Mouse (Mus musculus) brain, embryonic 14.5 days (tissue): Measurements from ENCODE around the gene Cep131. TPM values are rescaled to one million over a fixed set of nuclear protein-coding genes. Genes with fewer than 3 reads are reported as not detected.

ENCODE experiments used
- DNase-seq: peaks from one replicate; pipeline ENCODE4 v3.0.0-alpha.2; 2011; ENCODE audit warnings: low read depth
- CTCF ChIP-seq: fragments of 200-500 bp; IDR thresholded peaks from 2 replicates; pipeline ENCODE4 v1.5.1; 2012; ENCODE audit warnings: inconsistent platforms, mild to moderate bottlenecking, moderate library complexity, borderline replicate concordance; ENCODE audit not compliant: insufficient read depth, insufficient read length; ENCODE audit errors: extremely low read depth
- POLR2A ChIP-seq: fragments of 200-500 bp; IDR thresholded peaks from 2 replicates; pipeline ENCODE4 v1.6.1; 2012; ENCODE audit warnings: mild to moderate bottlenecking, inconsistent platforms, borderline replicate concordance; ENCODE audit not compliant: poor library complexity, insufficient read depth, insufficient read length, severe bottlenecking; ENCODE audit errors: extremely low read depth
- polyA plus RNA-seq: library from polyadenylated mRNA; depleted of rRNA; stranded (reverse); fragments of >200 nt; gene quantifications from 2 replicates; pipeline ENCODE4 v1.2.3, GENCODE M21; 2012; rRNA removed

Gene Cep131
- polyA plus RNA-seq, 1 experiment = 43.3 TPM

DNA sequence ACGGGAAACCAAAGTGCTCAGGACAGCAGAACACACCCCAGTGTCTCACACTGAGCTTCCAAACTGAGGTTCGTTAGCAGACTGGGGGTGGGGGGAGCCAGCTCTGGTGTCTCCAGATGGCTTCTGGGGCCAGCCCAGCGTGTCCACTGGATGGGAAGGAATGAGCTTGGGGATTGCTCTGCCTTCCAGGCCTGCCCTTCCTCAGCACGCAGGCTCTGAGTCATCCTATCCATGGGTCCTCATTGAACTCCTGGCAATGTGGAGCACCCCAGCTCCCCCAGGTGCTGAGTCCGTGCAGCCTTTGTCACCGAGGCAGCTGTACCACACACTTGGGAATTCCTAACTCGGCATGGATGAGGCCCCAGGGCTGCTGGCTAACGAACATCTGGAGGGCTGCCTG is 64.4 kb downstream of the Cep131 start:
- TF ChIP-seq CTCF = no peak
- no peak for TF ChIP-seq POLR2A
- DNase-seq = no peak

DNA sequence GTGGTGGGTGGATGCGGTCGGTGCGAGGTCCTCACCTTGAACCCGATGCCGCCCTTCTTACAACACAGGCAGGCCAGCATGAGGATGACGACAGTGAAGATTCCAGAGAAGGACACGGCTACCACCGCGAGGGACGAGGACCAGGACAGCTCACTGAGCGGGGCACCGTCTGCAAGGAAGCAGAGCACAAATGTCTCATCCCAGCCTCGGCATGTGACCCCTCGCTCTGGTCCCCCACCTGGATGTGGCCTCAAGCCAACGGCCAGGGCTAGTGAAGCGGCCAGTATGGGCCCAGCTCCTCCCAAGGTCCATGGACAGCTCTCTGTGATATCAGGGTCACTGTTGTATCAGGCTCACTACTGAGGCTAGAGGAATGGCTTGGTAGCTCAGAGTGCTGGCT is 65.3 kb downstream of the Cep131 start:
- TF ChIP-seq CTCF = no peak
- no peak for TF ChIP-seq POLR2A
- no peak for DNase-seq

GRCm38 (mm10) chr11:120019542-120020440 is 66.8 kb downstream of the Cep131 start:
- no peak for DNase-seq
- no peak for TF ChIP-seq POLR2A

- TF ChIP-seq CTCF (no peak), POLR2A (no peak)
- DNase-seq = no peak
Measured at GRCm38 (mm10) chr11:120017011-120017410, 69.6 kb downstream of the Cep131 start.

GRCm38 (mm10) chr11:120014758-120015157 is 71.9 kb downstream of the Cep131 start:
- no peak for DNase-seq
- no peak for TF ChIP-seq CTCF
- no peak for TF ChIP-seq POLR2A

Other genes starting within 250 kb of the Cep131 start
- 63.2 and 63.6 TPM in 2 replicates for gene Chmp6, start 173.4 kb downstream of the Cep131 start, polyA plus RNA-seq
- 17.8 and 27.9 TPM in 2 replicates for gene Baiap2, start 144.1 kb downstream of the Cep131 start, polyA plus RNA-seq
- 54.8 and 71.1 TPM in 2 replicates for gene Aatk, start 39.7 kb downstream of the Cep131 start, polyA plus RNA-seq
- gene Tepsin, start 11.9 kb upstream of the Cep131 start, polyA plus RNA-seq = 47.4 and 59.4 TPM in 2 replicates
- 28.0 and 39.0 TPM in 2 replicates for gene Ndufaf8, start 12.1 kb upstream of the Cep131 start, polyA plus RNA-seq
- gene Slc38a10, start 64.5 kb upstream of the Cep131 start, polyA plus RNA-seq = 122 and 134 TPM in 2 replicates
- 29.0 and 47.0 TPM in 2 replicates for gene Bahcc1, start 146.1 kb upstream of the Cep131 start, polyA plus RNA-seq